Comparison of ENCODE assay signal across 8 mouse cellular contexts in genomic region chr11:69035849-69036248, GRCm38 (mm10). TPM values are rescaled to one million over a fixed set of nuclear protein-coding genes. Genes with fewer than 3 reads are reported as not detected.
A peak's percentile ranks its signal among the peaks of the same experiment; 100 is the strongest.
DNase-seq lines count a peak whose midpoint lies in the region; ATAC-seq and TF ChIP-seq lines count a peak whose summit lies in the region.

No protein-coding gene starts in this region.

- peak overlapping the region; percentile 10; the same call in 1 of the 2 replicates for H3K4me3 ChIP-seq in hindbrain, embryonic 16.5 days (ENCODE audit: low read length)
- H3K4me3 ChIP-seq in left cerebral cortex, adult 2 months, result peak overlapping the region; percentile 84
- H3K4me3 ChIP-seq in macrophage (ENCODE audit: inconsistent target), result no peak overlapping the region; the same call in 1 of the 2 replicates

- peak overlapping the region; percentile 21; the same call in 1 of the 2 replicates for H3K9ac ChIP-seq in hindbrain, embryonic 16.5 days (ENCODE audit: low read depth, low read length)

- peak overlapping the region; percentile 73 for H3K27ac ChIP-seq in hindbrain, embryonic 16.5 days (ENCODE audit: low read depth, low read length)
- H3K27ac ChIP-seq in left cerebral cortex, adult 2 months, result peak overlapping the region; percentile 90
- H3K27ac ChIP-seq in macrophage, result peak overlapping the region; percentile 10; the same call in 1 of the 2 replicates

- no peaks in the 10 kb centered on the region for H3K27me3 ChIP-seq in hindbrain, embryonic 16.5 days (replicated peaks; ENCODE audit: control insufficient read depth, insufficient read depth, low read length)

- TF ChIP-seq CTCF in left cerebral cortex, adult 2 months (IDR thresholded peaks at IDR 0.05), result peak; percentile 93

- H3K4me2 ChIP-seq in hindbrain, embryonic 16.5 days (ENCODE audit: low read length), result peak overlapping the region; percentile 62

- 5% methylated on average over 8 of the region's 8 CpGs for WGBS in hindbrain, embryonic 16.5 days
- WGBS in macrophage (ENCODE audit: missing documents), result 5% methylated on average over 8 of the region's 8 CpGs

- peak; percentile 21; the same call in 1 of the 2 replicates for ATAC-seq in hindbrain, embryonic 16.5 days

- intact Hi-C loops in left cerebral cortex, adult 2 months (cut with DNase I), result loop anchor here (2.0 kb wide), 2 partner anchors 19 to 131 kb away; no protein-coding TSS in a partner anchor

- no peaks in the 10 kb centered on the region for H3K9me3 ChIP-seq in hindbrain, embryonic 16.5 days (ENCODE audit: control insufficient read depth, low read length)

- peaks cover 22% of the 10 kb centered on the region for H3K4me1 ChIP-seq in hindbrain, embryonic 16.5 days (ENCODE audit: control insufficient read depth, insufficient read depth, low read depth, low read length)

- H3K79me2 ChIP-seq in macrophage (ENCODE audit: inconsistent target), result no peaks in the 10 kb centered on the region

- DNase-seq in WW6 (ENCODE audit: low read depth, low spot score), result peak; percentile 89
- peak; percentile 89 to 91 for DNase-seq in cerebellum, postnatal 36 days
- peak; percentile 85 to 93 for DNase-seq in frontal cortex, postnatal 36 days (ENCODE audit: low spot score in 2 of 2)
- peak; percentile 88 for DNase-seq in left cerebral cortex, adult 2 months (ENCODE audit: extremely low spot score in 1 of 2, low spot score in 2 of 2)
- DNase-seq in right cerebral cortex, adult 2 months (ENCODE audit: low spot score in 2 of 2), result peak; percentile 92 to 93
- DNase-seq in urinary bladder, postnatal 25 days (ENCODE audit: low spot score), result peak; percentile 73

- H3K36me3 ChIP-seq in hindbrain, embryonic 16.5 days (ENCODE audit: control insufficient read depth, insufficient read depth, low read length), result peaks cover 19% of the 10 kb centered on the region
- no peaks in the 10 kb centered on the region for H3K36me3 ChIP-seq in macrophage (ENCODE audit: inconsistent target)

RNA-seq across cellular contexts. Expression of gene Aurkb, which starts 9.6 kb away (rescaled TPM):
- 26.9 and 32.2 TPM in 2 replicates for polyA plus RNA-seq in hindbrain, embryonic 16.5 days (2015; fragmentation: Nextera tagmentation; extraction: Ambion mirVana)
- under 1 TPM; 0.25 to 0.30 TPM for total RNA-seq in left cerebral cortex, adult 2 months (2021)
- total RNA-seq in macrophage (2018; cell fraction: chromatin; rRNA removed), result 10 to 100 TPM in 7 of 26 experiments, 1 to 10 TPM in 15, under 1 TPM in 2, not detected in 2; 0.53 to 31.9 (median 6.0) TPM
- 1 to 10 TPM; 1.8 to 7.3 (median 4.3) TPM for total RNA-seq in macrophage (2018; cell fraction: cytosol; rRNA removed)
- 10 to 100 TPM in 3 of 26 experiments, 1 to 10 TPM in 21, under 1 TPM in 1, not detected in 1; 0.69 to 20.2 (median 3.6) TPM for total RNA-seq in macrophage (2018; cell fraction: nucleus; rRNA removed)
- 4.2 to 8.5 TPM (median 7.3 TPM) in 3 replicates for polyA plus RNA-seq in macrophage (2018)

RNA-seq across cellular contexts. Expression of gene Ctc1, which starts 20.1 kb away (rescaled TPM):
- 62.9 and 66.0 TPM in 2 replicates for polyA plus RNA-seq in hindbrain, embryonic 16.5 days (2015; fragmentation: Nextera tagmentation; extraction: Ambion mirVana)
- 10 to 100 TPM; 38.7 to 39.8 TPM for total RNA-seq in left cerebral cortex, adult 2 months (2021)
- total RNA-seq in macrophage (2018; cell fraction: chromatin; rRNA removed), result 10 to 100 TPM in 17 of 26 experiments, 1 to 10 TPM in 9; 4.4 to 36.3 (median 13.8) TPM
- total RNA-seq in macrophage (2018; cell fraction: cytosol; rRNA removed), result 10 to 100 TPM in 18 of 26 experiments, 1 to 10 TPM in 8; 7.0 to 20.5 (median 12.6) TPM
- 10 to 100 TPM in 15 of 26 experiments, 1 to 10 TPM in 11; 4.4 to 32.5 (median 12.4) TPM for total RNA-seq in macrophage (2018; cell fraction: nucleus; rRNA removed)
- 17.1 to 28.9 TPM (median 20.6 TPM) in 3 replicates for polyA plus RNA-seq in macrophage (2018)

RNA-seq across cellular contexts. Expression of gene Borcs6, which starts 23.7 kb away (rescaled TPM):
- 18.1 and 20.9 TPM in 2 replicates for polyA plus RNA-seq in hindbrain, embryonic 16.5 days (2015; fragmentation: Nextera tagmentation; extraction: Ambion mirVana)
- 10 to 100 TPM; 31.1 to 33.8 TPM for total RNA-seq in left cerebral cortex, adult 2 months (2021)
- total RNA-seq in macrophage (2018; cell fraction: chromatin; rRNA removed), result 10 to 100 TPM in 17 of 26 experiments, 1 to 10 TPM in 9; 3.6 to 22.4 (median 12.0) TPM
- total RNA-seq in macrophage (2018; cell fraction: cytosol; rRNA removed), result 10 to 100 TPM; 21.1 to 43.6 (median 31.0) TPM
- total RNA-seq in macrophage (2018; cell fraction: nucleus; rRNA removed), result 10 to 100 TPM; 13.9 to 44.9 (median 28.3) TPM
- polyA plus RNA-seq in macrophage (2018), result 11.7 to 37.1 TPM (median 15.6 TPM) in 3 replicates

RNA-seq across cellular contexts. Expression of gene Pfas, which starts 27.6 kb away (rescaled TPM):
- polyA plus RNA-seq in hindbrain, embryonic 16.5 days (2015; fragmentation: Nextera tagmentation; extraction: Ambion mirVana), result 12.9 and 16.4 TPM in 2 replicates
- total RNA-seq in left cerebral cortex, adult 2 months (2021), result 10 to 100 TPM; 20.1 to 24.7 TPM
- 10 to 100 TPM; 10.2 to 70.3 (median 32.6) TPM for total RNA-seq in macrophage (2018; cell fraction: chromatin; rRNA removed)
- 10 to 100 TPM in 2 of 26 experiments, 1 to 10 TPM in 24; 4.9 to 12.5 (median 7.7) TPM for total RNA-seq in macrophage (2018; cell fraction: cytosol; rRNA removed)
- total RNA-seq in macrophage (2018; cell fraction: nucleus; rRNA removed), result 10 to 100 TPM in 22 of 26 experiments, 1 to 10 TPM in 4; 6.4 to 54.1 (median 15.0) TPM
- polyA plus RNA-seq in macrophage (2018), result 2.4 to 12.1 TPM (median 5.6 TPM) in 3 replicates

RNA-seq across cellular contexts. Expression of gene Tmem107, which starts 34.8 kb away (rescaled TPM):
- polyA plus RNA-seq in hindbrain, embryonic 16.5 days (2015; fragmentation: Nextera tagmentation; extraction: Ambion mirVana), result 38.6 and 42.6 TPM in 2 replicates
- 10 to 100 TPM; 23.3 to 28.0 TPM for total RNA-seq in left cerebral cortex, adult 2 months (2021)
- 1 to 10 TPM in 7 of 26 experiments, under 1 TPM in 1, not detected in 18; 0.79 to 3.1 (median 1.5) TPM for total RNA-seq in macrophage (2018; cell fraction: chromatin; rRNA removed)
- 1 to 10 TPM; 1.9 to 5.8 (median 3.9) TPM for total RNA-seq in macrophage (2018; cell fraction: cytosol; rRNA removed)
- total RNA-seq in macrophage (2018; cell fraction: nucleus; rRNA removed), result 1 to 10 TPM in 18 of 26 experiments, under 1 TPM in 1, not detected in 7; 0.86 to 6.4 (median 2.7) TPM
- polyA plus RNA-seq in macrophage (2018), result 4.1 to 7.3 TPM (median 4.2 TPM) in 3 replicates

Comparison
In these comparisons a context has a peak if more than half of its experiments do, and no peak if none do; other contexts are left out.
1. H3K27ac ChIP-seq: peak in every context shown above with its lines; median percentile 90 in left cerebral cortex, adult 2 months; 73 in hindbrain, embryonic 16.5 days; 10 in macrophage.